Mouse (Mus musculus) intestine, postnatal 0 days (tissue): ENCODE measurements around the gene Myl9. TPM values are rescaled to one million over a fixed set of nuclear protein-coding genes. Genes with fewer than 3 reads are reported as not detected.
"Not testable (repeated sequence)": the region's sequence is repeated elsewhere in the genome, so short reads cannot be mapped to it uniquely, and the experiment has no call there.

Experiments
- ATAC-seq: fragments of 200-750 bp; cut with Nextera tagmentation; 2 replicates; pipeline ENCODE4 v1.8.0; 2017; ENCODE audit warnings: mild to moderate bottlenecking, moderate TSS enrichment, moderate library complexity
- H3K27ac ChIP-seq: fragments of 300-500 bp; sonication (generic); 2 replicates; pipeline ENCODE4 v1.5.1; 2014; ENCODE audit warnings: mild to moderate bottlenecking, low read depth, low read length, moderate library complexity
- H3K27me3 ChIP-seq: fragments of 300-500 bp; sonication (generic); replicated peaks from 2 replicates; pipeline ENCODE4 v1.6.1; 2014; ENCODE audit warnings: low read length, mixed read lengths; ENCODE audit not compliant: control insufficient read depth, insufficient read depth
- H3K36me3 ChIP-seq: fragments of 300-500 bp; sonication (generic); 2 replicates; pipeline ENCODE4 v1.6.1; 2014; ENCODE audit warnings: mild to moderate bottlenecking, moderate library complexity; ENCODE audit not compliant: control insufficient read depth, insufficient read depth
- H3K4me1 ChIP-seq: fragments of 300-500 bp; sonication (generic); replicated peaks from 2 replicates; pipeline ENCODE4 v1.6.1; 2014; ENCODE audit warnings: antibody characterized with exemption, low read length, mixed read lengths; ENCODE audit not compliant: control insufficient read depth, insufficient read depth
- H3K4me2 ChIP-seq: fragments of 300-500 bp; sonication (generic); replicated peaks from 2 replicates; pipeline ENCODE4 v1.6.1; 2014; ENCODE audit warnings: low read depth, mild to moderate bottlenecking, moderate library complexity
- H3K4me3 ChIP-seq: fragments of 300-500 bp; sonication (generic); 2 replicates; pipeline ENCODE4 v1.5.1; 2014; ENCODE audit warnings: low read depth, low read length
- H3K9ac ChIP-seq: fragments of 300-500 bp; sonication (generic); 2 replicates; pipeline ENCODE4 v1.6.1; 2014; ENCODE audit warnings: mild to moderate bottlenecking, low read depth, low read length
- H3K9me3 ChIP-seq: fragments of 300-500 bp; sonication (generic); 2 replicates; pipeline ENCODE4 v1.6.1; 2016; ENCODE audit warnings: mixed run types; ENCODE audit not compliant: control insufficient read depth
- CTCF ChIP-seq: sonication (generic); IDR thresholded peaks from 2 replicates; pipeline ENCODE4 v1.5.1; 2016; ENCODE audit warnings: low read depth, mild to moderate bottlenecking, control low read depth, antibody characterized with exemption, moderate library complexity
- WGBS: fragments of 180-500 bp; shearing (Covaris S2); extraction: QIAGEN DNeasy Blood & Tissue Kit; methylation state at CpG from one replicate; pipeline ENCODE4 v1.1.7; 2014; 5-methylcytosine and 5-hydroxymethylcytosine counted together
- polyA plus RNA-seq: library from polyadenylated mRNA; unstranded; fragments of >200 nt; fragmentation: Nextera tagmentation; extraction: Ambion mirVana; gene quantifications from 2 replicates; pipeline ENCODE4 v1.2.1, GENCODE M21; 2015

Gene Myl9
- polyA plus RNA-seq, 1 experiment from 2014 or later: 1,325 TPM

- not testable (repeated sequence) for ATAC-seq, H3K4me1 ChIP-seq
- 92% methylated on average over 6 of the region's 6 CpGs for WGBS
Measured at GRCm38 (mm10) chr2:156825128-156825527, 49.9 kb downstream of the Myl9 start.

More at GRCm38 (mm10) chr2:156825128-156825527, 49.9 kb downstream of the Myl9 start:
- TF ChIP-seq CTCF: peak; percentile 26; the same call in 1 of the 2 replicates
- not testable (repeated sequence) for H3K4me2 ChIP-seq, H3K36me3 ChIP-seq, H3K9me3 ChIP-seq, H3K4me3 ChIP-seq, H3K9ac ChIP-seq, H3K27ac ChIP-seq, H3K27me3 ChIP-seq

Other genes with a start within 250 kb of the Myl9 start
- 25.4 and 30.1 TPM in 2 replicates for gene Aar2, start 227.8 kb upstream of the Myl9 start, polyA plus RNA-seq
- gene Dlgap4, start 161.7 kb upstream of the Myl9 start, polyA plus RNA-seq: 37.5 and 43.1 TPM in 2 replicates
- 6.4 and 7.0 TPM in 2 replicates for gene Tgif2, start 64.6 kb downstream of the Myl9 start, polyA plus RNA-seq
- 1.3 and 1.8 TPM in 2 replicates for gene 4930518I15Rik, start 82.5 kb downstream of the Myl9 start, polyA plus RNA-seq
- 272 and 279 TPM in 2 replicates for gene Rab5if, start 87.7 kb downstream of the Myl9 start, polyA plus RNA-seq
- gene Sla2, start 111.8 kb downstream of the Myl9 start, polyA plus RNA-seq: 0.29 and 0.40 TPM in 2 replicates
- 25.1 and 25.3 TPM in 2 replicates for gene Ndrg3, start 216.6 kb downstream of the Myl9 start, polyA plus RNA-seq
- 7.7 and 7.9 TPM in 2 replicates for gene Dsn1, start 231.7 kb downstream of the Myl9 start, polyA plus RNA-seq